Mouse (Mus musculus): ENCODE measurements around the gene Sel1l3. TPM values are rescaled to one million over a fixed set of nuclear protein-coding genes. Genes with fewer than 3 reads are reported as not detected.

The Sel1l3 gene
- polyA plus RNA-seq, 1 experiment from 2014 or later: 11.0 TPM

DNA sequence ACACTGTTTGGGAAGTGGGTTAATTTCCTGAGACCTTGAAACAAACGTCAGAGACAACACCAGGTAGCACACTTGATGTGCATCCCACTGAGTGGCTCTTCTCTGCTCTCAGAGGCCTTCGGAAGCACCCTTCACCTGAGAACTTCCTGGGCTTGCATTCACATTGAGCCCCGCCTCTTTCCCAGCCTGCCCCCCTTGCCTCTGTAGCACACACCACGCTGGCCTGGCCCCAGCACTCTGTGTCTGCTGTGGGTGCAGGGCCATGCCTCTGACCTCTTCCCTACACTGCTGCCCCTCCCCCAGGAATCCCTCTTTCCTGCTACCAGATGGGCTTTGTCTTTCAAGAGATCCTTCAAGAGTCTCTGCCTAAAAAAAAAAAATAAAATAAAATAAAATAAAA is 21.8 kb upstream of the Sel1l3 start:
- Histone ChIP-seq H3K4me3 (ENCODE audit: low read depth, low read length) (no peak overlapping the region), H3K27ac (ENCODE audit: low read depth, low read length) (no peak overlapping the region), H3K9ac (ENCODE audit: low read length) (no peak overlapping the region), H3K27me3 (replicated peaks; ENCODE audit: control insufficient read depth, insufficient read depth, low read length) (no peaks in the 10 kb centered on the region), H3K36me3 (ENCODE audit: control insufficient read depth, insufficient read depth, low read length) (no peaks in the 10 kb centered on the region), H3K4me2 (ENCODE audit: low read length) (no peak overlapping the region), H3K9me3 (replicated peaks; ENCODE audit: control insufficient read depth, low read length) (no peaks in the 10 kb centered on the region), H3K4me1 (ENCODE audit: control insufficient read depth, insufficient read depth, low read length) (no peaks in the 10 kb centered on the region)
- ATAC-seq (peak; percentile 34; the same call in 1 of the 2 replicates), DNase-seq (ENCODE audit: low spot score) (no peak)
- 28% methylated on average over 4 of the region's 4 CpGs for WGBS

DNA sequence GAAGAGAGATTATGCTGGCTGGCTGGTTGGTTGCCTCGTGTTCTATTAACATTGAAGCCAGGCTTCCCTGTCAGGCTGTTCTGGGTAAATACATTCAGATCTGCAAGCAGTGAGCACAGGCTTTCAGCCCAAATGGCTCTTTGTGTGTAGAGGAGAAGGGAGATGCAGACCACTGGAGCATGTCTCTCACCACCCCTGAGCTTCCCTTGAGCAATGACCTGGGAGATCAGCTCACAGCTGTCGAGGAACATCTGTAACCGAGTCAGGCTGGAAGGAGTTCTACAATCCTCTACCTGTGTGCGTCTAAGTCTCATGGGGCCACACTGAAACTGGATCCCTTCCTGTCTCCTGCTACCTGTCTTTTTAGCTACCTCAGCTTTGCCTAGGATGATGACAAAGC is 16.8 kb upstream of the Sel1l3 start:
- H3K27me3 ChIP-seq (replicated peaks; ENCODE audit: control insufficient read depth, insufficient read depth, low read length): no peaks in the 10 kb centered on the region
- DNase-seq (ENCODE audit: low spot score) (no peak), ATAC-seq (no peak)
- H3K4me2 ChIP-seq (ENCODE audit: low read length): no peak overlapping the region
- no peaks in the 10 kb centered on the region for H3K4me1 ChIP-seq (ENCODE audit: control insufficient read depth, insufficient read depth, low read length)
- H3K27ac ChIP-seq (ENCODE audit: low read depth, low read length): no peak overlapping the region
- no peaks in the 10 kb centered on the region for H3K9me3 ChIP-seq (replicated peaks; ENCODE audit: control insufficient read depth, low read length)
- no peaks in the 10 kb centered on the region for H3K36me3 ChIP-seq (ENCODE audit: control insufficient read depth, insufficient read depth, low read length)
- 78% methylated on average over 4 of the region's 4 CpGs for WGBS
- H3K4me3 ChIP-seq (ENCODE audit: low read depth, low read length): no peak overlapping the region
- H3K9ac ChIP-seq (ENCODE audit: low read length): no peak overlapping the region

DNA sequence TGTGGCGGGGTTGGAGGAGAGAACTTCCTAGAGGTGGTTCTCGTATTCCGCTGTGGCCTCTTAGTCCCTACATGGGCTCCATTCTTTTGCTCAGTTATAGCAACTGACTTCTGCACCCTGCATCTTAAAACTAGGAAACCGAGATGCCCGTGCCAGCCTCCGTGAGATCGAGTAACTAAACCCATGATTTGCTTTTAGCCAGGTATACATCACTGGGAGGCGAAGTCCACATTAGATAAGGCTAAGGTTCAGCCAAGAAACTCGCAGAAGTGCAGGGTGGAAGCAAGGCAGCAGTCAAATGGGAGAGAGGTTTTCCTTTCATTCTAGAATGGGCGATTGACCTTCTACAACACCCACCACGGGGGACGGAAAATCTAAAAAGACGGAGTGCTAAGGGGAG is 11.7 kb upstream of the Sel1l3 start:
- Histone ChIP-seq H3K27ac (ENCODE audit: low read depth, low read length) (no peak overlapping the region), H3K4me2 (ENCODE audit: low read length) (no peak overlapping the region), H3K27me3 (replicated peaks; ENCODE audit: control insufficient read depth, insufficient read depth, low read length) (no peaks in the 10 kb centered on the region), H3K9ac (ENCODE audit: low read length) (no peak overlapping the region), H3K36me3 (ENCODE audit: control insufficient read depth, insufficient read depth, low read length) (no peaks in the 10 kb centered on the region), H3K9me3 (replicated peaks; ENCODE audit: control insufficient read depth, low read length) (no peaks in the 10 kb centered on the region), H3K4me3 (ENCODE audit: low read depth, low read length) (no peak overlapping the region), H3K4me1 (ENCODE audit: control insufficient read depth, insufficient read depth, low read length) (no peaks in the 10 kb centered on the region)
- WGBS: 92% methylated on average over 13 of the region's 13 CpGs
- DNase-seq (ENCODE audit: low spot score) (no peak), ATAC-seq (no peak)

DNA sequence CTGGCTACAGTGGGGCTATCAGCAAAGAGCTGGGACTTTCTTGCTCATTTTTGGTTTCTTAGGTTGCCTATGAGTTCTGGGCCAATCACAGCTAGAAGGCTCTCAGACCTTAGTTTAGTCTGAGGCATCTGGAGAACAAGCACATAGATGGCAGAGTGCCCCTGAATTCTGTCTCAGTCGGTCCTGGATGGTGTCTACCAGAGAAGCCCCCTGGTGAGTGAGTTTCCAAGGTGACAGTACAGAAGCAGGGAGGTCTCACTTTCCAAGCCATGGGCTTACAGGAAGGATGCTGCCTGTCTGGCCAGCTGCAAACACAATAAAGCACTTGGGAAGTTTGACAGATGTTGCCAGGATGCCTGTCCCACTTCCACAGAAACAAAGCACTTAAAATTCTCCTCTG is 1.1 kb upstream of the Sel1l3 start:
- H3K4me3 ChIP-seq (ENCODE audit: low read depth, low read length): no peak overlapping the region
- peak overlapping the region; percentile 95; the same call in 1 of the 2 replicates for H3K4me2 ChIP-seq (ENCODE audit: low read length)
- H3K4me1 ChIP-seq (ENCODE audit: control insufficient read depth, insufficient read depth, low read length): peaks cover 12% of the 10 kb centered on the region
- H3K27me3 ChIP-seq (replicated peaks; ENCODE audit: control insufficient read depth, insufficient read depth, low read length): no peaks in the 10 kb centered on the region
- H3K36me3 ChIP-seq (ENCODE audit: control insufficient read depth, insufficient read depth, low read length): no peaks in the 10 kb centered on the region
- 0% methylated on average over 1 of the region's 1 CpGs for WGBS
- H3K9me3 ChIP-seq (replicated peaks; ENCODE audit: control insufficient read depth, low read length): no peaks in the 10 kb centered on the region
- H3K27ac ChIP-seq (ENCODE audit: low read depth, low read length): peak overlapping the region; percentile 85
- DNase-seq (ENCODE audit: low spot score): peak; percentile 31
- no peak overlapping the region for H3K9ac ChIP-seq (ENCODE audit: low read length)
- ATAC-seq: no peak

- Histone ChIP-seq H3K4me2 (ENCODE audit: low read length) (peak overlapping the region; percentile 95), H3K9me3 (replicated peaks; ENCODE audit: control insufficient read depth, low read length) (no peaks in the 10 kb centered on the region), H3K4me3 (ENCODE audit: low read depth, low read length) (peak overlapping the region; percentile 81), H3K36me3 (ENCODE audit: control insufficient read depth, insufficient read depth, low read length) (no peaks in the 10 kb centered on the region), H3K4me1 (ENCODE audit: control insufficient read depth, insufficient read depth, low read length) (peaks cover 12% of the 10 kb centered on the region), H3K27ac (ENCODE audit: low read depth, low read length) (peak overlapping the region; percentile 85), H3K9ac (ENCODE audit: low read length) (peak overlapping the region; percentile 94), H3K27me3 (replicated peaks; ENCODE audit: control insufficient read depth, insufficient read depth, low read length) (no peaks in the 10 kb centered on the region)
- WGBS: 8% methylated on average over 5 of the region's 5 CpGs
- DNase-seq (ENCODE audit: low spot score) (no peak), ATAC-seq (0 out of 2 replicates have a peak, but pooled peaks have one; percentile 1)
Observed at GRCm38 (mm10) chr5:53214362-53214761, 635 bp upstream of the Sel1l3 start.

GRCm38 (mm10) chr5:53212782-53213710 is 681 bp downstream of the Sel1l3 start:
- Histone ChIP-seq H3K4me3 (ENCODE audit: low read depth, low read length) (peak overlapping the region; percentile 81), H3K27me3 (replicated peaks; ENCODE audit: control insufficient read depth, insufficient read depth, low read length) (no peaks in the 10 kb centered on the region), H3K9me3 (replicated peaks; ENCODE audit: control insufficient read depth, low read length) (no peaks in the 10 kb centered on the region), H3K27ac (ENCODE audit: low read depth, low read length) (peak overlapping the region; percentile 85), H3K36me3 (ENCODE audit: control insufficient read depth, insufficient read depth, low read length) (no peaks in the 10 kb centered on the region), H3K9ac (ENCODE audit: low read length) (peak overlapping the region; percentile 94), H3K4me1 (ENCODE audit: control insufficient read depth, insufficient read depth, low read length) (peaks cover 12% of the 10 kb centered on the region), H3K4me2 (ENCODE audit: low read length) (peak overlapping the region; percentile 95)
- DNase-seq (ENCODE audit: low spot score) (peak; percentile 40), ATAC-seq (peak; percentile 52)
- WGBS: under 1% methylated on average over 46 of the region's 99 CpGs

DNA sequence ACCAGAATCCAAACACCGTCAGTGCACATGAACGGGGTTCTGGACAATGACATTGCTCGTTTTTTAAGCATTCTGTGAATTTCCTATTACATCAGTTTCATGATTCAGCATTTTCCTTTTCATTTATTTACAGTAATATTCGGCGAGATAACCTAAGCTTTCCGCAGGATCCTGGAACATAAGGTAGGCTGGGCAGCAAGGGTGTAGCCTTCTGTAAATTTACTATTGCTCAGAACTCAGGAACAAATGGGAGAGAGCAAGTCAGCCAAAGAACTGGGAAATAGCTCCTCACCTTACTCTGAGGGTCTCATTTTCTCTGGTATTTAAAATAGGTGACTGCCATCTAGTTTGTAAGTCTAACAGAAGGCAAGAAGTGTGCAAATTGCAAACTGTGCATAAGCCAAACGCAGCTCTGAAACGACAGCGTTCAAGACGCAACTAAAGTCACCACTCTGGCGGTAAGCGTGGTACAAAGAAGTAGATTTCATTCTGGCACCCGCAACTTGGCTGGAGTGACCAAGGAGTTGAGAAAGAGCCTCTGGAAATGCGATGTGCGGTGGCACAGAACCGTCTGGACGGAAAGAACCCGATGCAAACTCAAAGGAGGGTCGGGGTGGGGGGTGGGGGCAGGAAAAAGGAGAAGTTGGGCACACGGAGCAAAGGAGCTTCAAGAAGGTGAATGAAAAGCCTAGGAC is 1.5 kb downstream of the Sel1l3 start:
- DNase-seq (ENCODE audit: low spot score) (peak; percentile 41), ATAC-seq (peak; percentile 1; the same call in 1 of the 2 replicates)
- Histone ChIP-seq H3K9ac (ENCODE audit: low read length) (peak overlapping the region; percentile 94), H3K9me3 (replicated peaks; ENCODE audit: control insufficient read depth, low read length) (no peaks in the 10 kb centered on the region), H3K4me3 (ENCODE audit: low read depth, low read length) (peak overlapping the region; percentile 81), H3K36me3 (ENCODE audit: control insufficient read depth, insufficient read depth, low read length) (no peaks in the 10 kb centered on the region), H3K4me2 (ENCODE audit: low read length) (peak overlapping the region; percentile 95), H3K27me3 (replicated peaks; ENCODE audit: control insufficient read depth, insufficient read depth, low read length) (no peaks in the 10 kb centered on the region), H3K27ac (ENCODE audit: low read depth, low read length) (peak overlapping the region; percentile 85), H3K4me1 (ENCODE audit: control insufficient read depth, insufficient read depth, low read length) (peaks cover 12% of the 10 kb centered on the region)
- 21% methylated on average over 20 of the region's 20 CpGs for WGBS

DNA sequence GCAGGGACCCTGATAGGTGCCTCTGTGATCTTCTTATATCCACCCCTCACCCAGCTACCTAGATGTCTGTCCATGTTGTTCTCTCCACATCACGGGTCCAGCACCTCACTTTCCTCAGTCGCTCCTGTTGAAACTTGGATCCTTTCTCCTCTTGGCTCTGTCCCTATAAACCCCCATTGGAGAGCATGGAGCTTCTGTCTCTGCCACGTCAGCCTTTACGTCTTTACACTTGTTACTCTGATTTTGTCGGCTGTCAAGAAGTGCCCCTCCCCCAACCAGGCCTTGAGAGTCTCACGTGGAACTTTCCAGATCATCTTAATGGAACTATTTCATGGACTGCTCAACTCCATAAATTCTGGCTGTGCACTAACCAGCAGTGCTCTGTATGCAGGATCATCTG is 2.5 kb downstream of the Sel1l3 start:
- DNase-seq (ENCODE audit: low spot score) (peak; percentile 44), ATAC-seq (no peak)
- no peaks in the 10 kb centered on the region for H3K27me3 ChIP-seq (replicated peaks; ENCODE audit: control insufficient read depth, insufficient read depth, low read length)
- peak overlapping the region; percentile 21; the same call in 1 of the 2 replicates for H3K9ac ChIP-seq (ENCODE audit: low read length)
- no peak overlapping the region for H3K27ac ChIP-seq (ENCODE audit: low read depth, low read length)
- peaks cover 12% of the 10 kb centered on the region for H3K4me1 ChIP-seq (ENCODE audit: control insufficient read depth, insufficient read depth, low read length)
- 51% methylated on average over 6 of the region's 6 CpGs for WGBS
- H3K9me3 ChIP-seq (replicated peaks; ENCODE audit: control insufficient read depth, low read length): no peaks in the 10 kb centered on the region
- H3K4me3 ChIP-seq (ENCODE audit: low read depth, low read length): no peak overlapping the region
- no peaks in the 10 kb centered on the region for H3K36me3 ChIP-seq (ENCODE audit: control insufficient read depth, insufficient read depth, low read length)
- peak overlapping the region; percentile 95 for H3K4me2 ChIP-seq (ENCODE audit: low read length)

All from forebrain, embryonic 14.5 days (tissue).